Mouse (Mus musculus): ENCODE results near the gene Syt14. TPM values are rescaled to one million over a fixed set of nuclear protein-coding genes. Genes with fewer than 3 reads are reported as not detected.

The Syt14 gene
- polyA plus RNA-seq, 1 experiment, result 10.3 TPM

DNA sequence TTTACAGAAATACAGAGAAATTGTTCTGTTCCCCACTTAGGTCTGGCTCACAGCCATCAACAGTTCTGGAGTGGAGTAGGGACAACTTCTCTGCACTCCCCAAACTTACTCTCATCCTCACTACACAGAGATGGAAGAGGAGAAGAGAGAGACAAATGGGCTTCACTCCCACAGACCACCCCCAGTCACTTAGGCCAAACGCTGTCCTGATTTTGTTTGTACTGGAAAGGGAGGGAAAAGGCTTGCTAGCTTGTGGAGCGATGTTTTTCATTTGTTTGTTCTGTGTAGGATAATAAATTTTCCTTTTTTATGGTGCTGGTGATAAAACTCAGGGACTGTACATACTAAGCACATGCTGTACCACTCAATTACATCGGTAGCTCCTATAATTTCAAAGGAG is 134.7 kb downstream of the Syt14 start:
- TF ChIP-seq CTCF (IDR thresholded peaks at IDR 0.05; ENCODE audit: borderline replicate concordance, extremely low read depth, insufficient read depth, insufficient read length), result no peak
- DNase-seq (ENCODE audit: low read depth), result no peak

DNA sequence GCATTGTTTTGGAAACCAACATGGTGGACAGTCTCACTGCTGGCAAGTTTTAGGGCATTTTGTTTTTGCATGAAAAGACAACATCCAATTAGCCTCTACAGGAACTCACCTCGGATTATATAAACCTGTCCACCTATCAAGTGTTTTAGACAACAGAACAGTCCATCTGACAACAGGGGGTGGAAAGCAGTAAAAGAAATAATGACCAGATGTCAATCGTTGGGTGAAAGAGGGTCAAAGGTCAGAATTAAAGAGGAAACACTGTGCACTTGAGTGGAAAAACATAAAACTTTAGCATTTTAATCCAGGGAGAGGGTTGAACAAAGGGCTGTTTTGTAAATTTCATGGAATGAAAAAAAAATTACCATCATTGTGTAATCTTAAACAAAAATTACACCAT is 136.8 kb downstream of the Syt14 start:
- DNase-seq (ENCODE audit: low read depth), result no peak
- no peak for TF ChIP-seq POLR2A (IDR thresholded peaks at IDR 0.05; ENCODE audit: borderline replicate concordance, extremely low read depth, insufficient read depth, insufficient read length, poor library complexity, severe bottlenecking)

DNA sequence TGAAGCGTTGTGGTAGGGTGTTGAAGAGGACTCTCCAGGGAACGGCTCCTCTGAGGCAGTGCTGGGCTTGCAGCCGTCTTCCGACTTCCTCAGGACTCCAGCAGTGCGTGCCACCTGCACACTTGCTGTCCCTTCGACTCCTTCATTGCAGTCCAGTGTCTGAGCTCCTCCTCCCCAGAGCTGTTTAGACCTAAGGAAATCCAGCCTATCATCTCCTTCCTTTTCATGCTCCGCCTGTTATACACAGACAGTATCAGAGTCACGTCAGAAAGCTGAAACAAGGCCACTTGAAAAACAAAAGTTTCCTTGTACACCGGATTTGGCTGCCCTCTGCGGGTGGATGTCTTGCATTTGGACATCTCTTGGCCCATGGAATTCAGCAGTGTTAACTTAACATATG is 138.4 kb downstream of the Syt14 start:
- TF ChIP-seq POLR2A (IDR thresholded peaks at IDR 0.05; ENCODE audit: borderline replicate concordance, extremely low read depth, insufficient read depth, insufficient read length, poor library complexity, severe bottlenecking) (no peak), CTCF (IDR thresholded peaks at IDR 0.05; ENCODE audit: borderline replicate concordance, extremely low read depth, insufficient read depth, insufficient read length) (no peak)
- peak; percentile 24 for DNase-seq (ENCODE audit: low read depth)

DNA sequence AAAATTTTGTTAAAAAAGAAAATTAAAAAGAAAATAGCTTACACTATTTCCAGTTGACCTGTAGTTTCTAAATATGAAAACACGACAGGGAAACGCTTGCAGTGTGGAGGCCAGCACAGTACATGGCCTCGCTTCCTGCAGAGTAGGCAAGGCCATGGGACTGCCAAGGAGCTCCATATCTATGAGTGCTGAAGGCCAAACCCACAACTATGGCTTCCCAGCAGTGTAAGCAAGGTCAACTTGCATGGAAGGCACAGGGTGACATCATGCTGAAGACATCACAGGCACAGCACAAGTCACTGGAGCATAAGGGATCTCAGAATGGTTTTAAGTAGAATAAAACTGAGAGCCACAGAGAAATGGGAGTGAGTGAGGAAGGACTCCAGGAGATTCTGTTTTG is 139.5 kb downstream of the Syt14 start:
- DNase-seq (ENCODE audit: low read depth), result no peak
- TF ChIP-seq CTCF (IDR thresholded peaks at IDR 0.05; ENCODE audit: borderline replicate concordance, extremely low read depth, insufficient read depth, insufficient read length) (no peak), POLR2A (IDR thresholded peaks at IDR 0.05; ENCODE audit: borderline replicate concordance, extremely low read depth, insufficient read depth, insufficient read length, poor library complexity, severe bottlenecking) (no peak)

DNA sequence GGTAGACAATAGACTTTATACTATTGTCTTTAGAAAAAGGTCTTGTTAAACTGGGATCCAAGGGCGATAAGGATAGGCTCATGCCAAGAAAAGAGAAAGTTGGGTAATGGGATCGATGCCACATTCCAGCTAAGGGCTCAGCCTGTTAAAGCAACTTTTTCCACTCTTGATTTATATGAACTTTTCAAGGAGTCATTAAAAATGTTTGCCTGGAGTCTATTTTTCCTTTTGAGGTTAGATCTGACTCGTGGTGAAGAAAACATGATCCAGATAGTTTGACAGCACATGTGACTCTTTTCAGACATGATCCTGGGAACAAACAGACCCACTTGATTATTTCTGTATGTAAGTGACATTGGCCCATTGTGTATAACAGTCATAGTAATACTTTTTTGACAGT is 144.9 kb downstream of the Syt14 start:
- no peak for TF ChIP-seq CTCF (IDR thresholded peaks at IDR 0.05; ENCODE audit: borderline replicate concordance, extremely low read depth, insufficient read depth, insufficient read length)
- TF ChIP-seq POLR2A (IDR thresholded peaks at IDR 0.05; ENCODE audit: borderline replicate concordance, extremely low read depth, insufficient read depth, insufficient read length, poor library complexity, severe bottlenecking), result no peak
- DNase-seq (ENCODE audit: low read depth), result no peak

DNA sequence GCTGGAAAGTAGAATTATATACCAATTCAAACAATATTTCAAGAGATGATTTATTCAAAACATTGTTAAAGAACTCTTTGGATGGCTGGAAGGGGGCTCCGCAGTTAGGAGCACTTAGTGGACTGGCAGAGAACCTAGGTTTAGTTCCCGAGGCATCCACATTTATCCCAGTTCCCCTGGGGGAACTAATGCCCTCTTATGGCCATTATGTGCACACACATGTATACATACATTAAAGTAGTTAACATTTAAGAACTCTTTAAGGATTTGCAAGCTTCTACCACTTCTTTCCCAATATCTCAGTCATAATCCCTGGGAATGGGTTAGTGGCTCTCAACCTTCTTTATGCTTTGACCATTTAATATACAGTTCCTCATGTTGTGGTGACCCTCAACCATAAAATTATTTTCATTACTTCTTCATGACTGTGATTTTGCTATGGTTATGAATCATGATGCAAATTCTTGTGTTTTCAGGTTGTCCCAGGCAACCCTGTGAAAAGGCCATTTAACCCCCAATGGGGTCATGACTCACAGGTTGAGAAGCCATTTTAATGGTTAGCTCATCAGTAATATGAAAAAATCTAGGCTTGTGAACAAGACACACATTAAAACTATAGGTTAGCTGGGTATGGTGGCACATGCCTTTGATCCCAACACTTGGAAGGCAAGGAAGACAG is 152.8 kb downstream of the Syt14 start:
- DNase-seq (ENCODE audit: low read depth), result peak; percentile 36

DNA sequence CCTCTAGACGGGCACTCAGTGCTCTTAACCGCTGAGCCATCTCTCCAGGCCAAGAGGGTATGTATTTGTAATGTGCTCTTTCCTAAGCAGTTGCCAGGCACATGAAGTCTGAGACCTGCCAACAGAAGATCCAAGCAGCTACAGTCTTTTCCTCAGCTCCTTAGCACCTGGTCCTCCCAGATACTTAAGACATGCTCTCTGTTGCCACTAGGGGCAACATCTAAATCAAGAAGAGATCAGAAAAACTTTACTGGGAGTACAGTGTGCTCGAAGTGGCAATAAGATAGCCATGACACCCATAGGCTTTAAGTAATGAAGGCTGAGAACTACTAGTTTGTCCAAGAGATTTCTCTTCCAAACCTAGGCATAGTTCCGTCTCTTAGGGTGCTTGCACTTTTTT is 155.4 kb downstream of the Syt14 start:
- no peak for DNase-seq (ENCODE audit: low read depth)
- no peak for TF ChIP-seq POLR2A (IDR thresholded peaks at IDR 0.05; ENCODE audit: borderline replicate concordance, extremely low read depth, insufficient read depth, insufficient read length, poor library complexity, severe bottlenecking)
- peak; percentile 33; the same call in 1 of the 2 replicates for TF ChIP-seq CTCF (IDR thresholded peaks at IDR 0.05; ENCODE audit: borderline replicate concordance, extremely low read depth, insufficient read depth, insufficient read length)

More for the DNA sequence above, 152.8 kb downstream of the Syt14 start:
- TF ChIP-seq POLR2A (IDR thresholded peaks at IDR 0.05; ENCODE audit: borderline replicate concordance, extremely low read depth, insufficient read depth, insufficient read length, poor library complexity, severe bottlenecking), result no peak
- TF ChIP-seq CTCF (IDR thresholded peaks at IDR 0.05; ENCODE audit: borderline replicate concordance, extremely low read depth, insufficient read depth, insufficient read length), result no peak

DNA sequence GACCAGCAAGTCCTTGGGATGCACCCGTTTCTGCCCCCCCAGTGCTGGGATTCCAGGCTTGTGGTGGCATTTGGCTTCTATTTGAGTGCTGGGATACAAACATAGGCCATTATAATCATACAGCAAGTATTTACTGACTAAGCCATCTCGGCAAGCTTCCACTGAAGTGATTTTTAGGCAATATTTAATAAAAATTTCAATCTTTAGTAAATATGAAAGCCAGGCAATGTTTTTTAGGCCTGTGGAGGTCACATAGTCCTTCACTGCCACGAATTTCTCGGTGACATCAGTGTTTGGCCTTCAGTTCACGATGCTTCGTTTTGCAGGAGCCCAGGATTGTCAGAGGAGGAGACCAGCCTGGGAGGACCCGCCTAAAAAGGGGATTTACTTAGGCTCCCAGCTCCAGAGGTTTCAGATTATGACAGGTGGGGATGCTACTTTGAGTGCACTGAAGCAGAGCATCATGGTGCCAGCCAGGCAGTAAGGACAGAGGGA is 156.4 kb downstream of the Syt14 start:
- no peak for DNase-seq (ENCODE audit: low read depth)
- TF ChIP-seq POLR2A (IDR thresholded peaks at IDR 0.05; ENCODE audit: borderline replicate concordance, extremely low read depth, insufficient read depth, insufficient read length, poor library complexity, severe bottlenecking) (no peak), CTCF (IDR thresholded peaks at IDR 0.05; ENCODE audit: borderline replicate concordance, extremely low read depth, insufficient read depth, insufficient read length) (no peak)

DNA sequence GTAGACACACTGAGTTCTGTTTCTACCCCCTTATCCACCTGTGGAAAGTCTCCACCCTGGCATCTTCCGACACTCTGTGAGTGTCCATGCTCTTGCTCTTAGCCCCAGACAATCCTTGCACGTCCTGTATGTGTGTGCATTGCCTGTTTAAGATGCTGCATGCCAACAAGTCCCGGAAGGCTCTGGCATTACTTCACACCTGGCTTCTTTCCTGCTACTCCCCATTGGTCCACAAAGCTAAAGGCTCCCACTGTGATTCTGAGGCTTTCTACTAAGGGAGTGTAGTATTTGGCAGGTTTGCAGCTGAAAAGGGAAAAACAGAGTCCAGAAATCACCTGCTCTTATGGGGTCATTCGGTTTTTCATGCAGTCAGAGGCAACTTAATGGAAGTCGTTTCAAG is 162.7 kb downstream of the Syt14 start:
- TF ChIP-seq CTCF (IDR thresholded peaks at IDR 0.05; ENCODE audit: borderline replicate concordance, extremely low read depth, insufficient read depth, insufficient read length) (no peak), POLR2A (IDR thresholded peaks at IDR 0.05; ENCODE audit: borderline replicate concordance, extremely low read depth, insufficient read depth, insufficient read length, poor library complexity, severe bottlenecking) (no peak)
- peak; percentile 66 for DNase-seq (ENCODE audit: low read depth)

DNA sequence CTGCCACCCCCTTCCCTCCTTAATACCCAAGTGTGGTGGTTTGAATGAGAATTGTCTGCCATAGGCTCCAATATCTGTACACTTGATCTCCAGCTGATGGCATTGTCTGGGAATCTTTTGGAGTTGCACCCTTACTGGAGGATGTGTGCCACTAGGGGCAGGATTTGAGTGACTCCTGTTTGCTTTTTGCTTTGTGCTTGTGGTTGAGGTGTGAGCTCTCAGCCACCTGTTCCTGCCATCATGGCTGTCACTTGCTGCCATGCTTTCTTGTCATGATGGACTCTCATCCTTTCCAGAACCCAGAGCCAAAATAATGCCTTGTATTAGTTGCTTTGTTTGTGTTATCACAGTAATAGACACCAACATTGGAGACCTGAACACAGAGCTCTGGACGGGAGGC is 165.8 kb downstream of the Syt14 start:
- TF ChIP-seq POLR2A (IDR thresholded peaks at IDR 0.05; ENCODE audit: borderline replicate concordance, extremely low read depth, insufficient read depth, insufficient read length, poor library complexity, severe bottlenecking) (no peak), CTCF (IDR thresholded peaks at IDR 0.05; ENCODE audit: borderline replicate concordance, extremely low read depth, insufficient read depth, insufficient read length) (peak; percentile 2; the same call in 1 of the 2 replicates)

DNA sequence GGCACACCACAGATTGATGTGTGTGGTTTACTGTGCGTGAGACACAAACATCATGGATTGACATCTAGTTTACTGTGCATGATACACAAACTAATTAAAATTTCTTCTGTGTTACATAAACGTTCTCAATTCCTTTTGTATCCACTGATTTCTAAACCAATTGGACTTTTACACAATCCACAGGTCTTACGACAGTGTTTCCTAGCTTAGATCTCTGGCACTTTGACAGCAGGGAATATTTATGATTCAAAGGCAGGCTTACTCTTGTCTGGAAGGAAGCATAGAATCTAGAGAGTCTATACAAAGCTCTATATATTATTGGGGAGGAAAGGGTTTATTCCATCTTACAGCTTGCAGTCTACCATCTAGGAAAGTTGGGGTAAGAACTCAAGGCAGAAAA is 171.1 kb downstream of the Syt14 start:
- TF ChIP-seq CTCF (IDR thresholded peaks at IDR 0.05; ENCODE audit: borderline replicate concordance, extremely low read depth, insufficient read depth, insufficient read length), result no peak
- TF ChIP-seq POLR2A (IDR thresholded peaks at IDR 0.05; ENCODE audit: borderline replicate concordance, extremely low read depth, insufficient read depth, insufficient read length, poor library complexity, severe bottlenecking), result no peak
- DNase-seq (ENCODE audit: low read depth), result no peak

More for the DNA sequence above, 165.8 kb downstream of the Syt14 start:
- no peak for DNase-seq (ENCODE audit: low read depth)

DNA sequence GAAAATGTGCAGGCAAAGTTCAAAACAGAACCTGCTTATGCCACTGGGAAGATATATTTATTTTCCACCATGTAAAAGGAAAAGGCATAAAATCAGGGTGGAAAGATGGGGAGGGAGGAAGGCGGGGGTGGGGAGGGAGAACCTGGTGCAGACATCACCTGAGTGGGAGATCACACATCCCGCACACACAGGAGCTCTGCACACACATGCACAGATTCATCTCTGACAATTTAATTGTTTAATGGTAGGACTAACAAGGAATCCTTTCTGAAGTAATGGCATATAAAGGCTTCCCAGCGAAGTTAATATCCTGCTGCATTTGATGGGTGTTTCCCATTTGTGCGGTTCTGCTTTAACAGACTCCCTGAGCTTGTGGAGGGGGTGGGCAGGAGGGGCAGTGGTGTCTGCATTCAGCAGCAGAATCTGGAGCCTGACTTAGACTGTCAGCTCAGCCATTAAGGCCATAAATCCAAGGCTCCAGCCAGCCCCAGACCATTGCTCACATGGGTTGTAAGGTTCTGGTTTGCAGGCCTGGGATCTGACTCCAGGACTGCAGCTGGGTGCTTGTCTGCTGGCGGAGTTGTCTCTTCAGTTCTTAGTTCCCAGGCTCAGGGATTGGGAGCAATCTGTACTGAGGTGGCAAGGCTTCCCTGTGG is 174.1 kb downstream of the Syt14 start:
- TF ChIP-seq CTCF (IDR thresholded peaks at IDR 0.05; ENCODE audit: borderline replicate concordance, extremely low read depth, insufficient read depth, insufficient read length), result no peak
- no peak for TF ChIP-seq POLR2A (IDR thresholded peaks at IDR 0.05; ENCODE audit: borderline replicate concordance, extremely low read depth, insufficient read depth, insufficient read length, poor library complexity, severe bottlenecking)
- peak; percentile 47 for DNase-seq (ENCODE audit: low read depth)

All from brain, embryonic 14.5 days (tissue).